Mouse (Mus musculus) myocyte (in vitro differentiated cells): ENCODE results near the gene Hpcal4. TPM values are rescaled to one million over a fixed set of nuclear protein-coding genes. Genes with fewer than 3 reads are reported as not detected.

ENCODE experiments used
- H3K27me3 ChIP-seq: one replicate; pipeline ENCODE4 v1.6.1; 2011; ENCODE audit not compliant: control insufficient read depth, insufficient read depth, insufficient read length
- H3K36me3 ChIP-seq: one replicate; pipeline ENCODE4 v1.6.1; 2011; ENCODE audit not compliant: control insufficient read depth, insufficient read depth
- H3K4me2 ChIP-seq: one replicate; pipeline ENCODE4 v1.6.1; 2011; ENCODE audit warnings: low read depth, control low read depth
- H3K4me3 ChIP-seq: one replicate; pipeline ENCODE4 v1.5.1; 2011; ENCODE audit warnings: mild to moderate bottlenecking, control low read depth, moderate library complexity
- H3K79me2 ChIP-seq: one replicate; pipeline ENCODE4 v1.6.1; 2011; ENCODE audit not compliant: control insufficient read depth, insufficient read depth
- H3ac ChIP-seq: one replicate; pipeline ENCODE4 v1.6.1; 2011; ENCODE audit not compliant: control insufficient read depth, insufficient read length
- CEBPB ChIP-seq: IDR thresholded peaks from 2 replicates; pipeline ENCODE4 v1.6.1; 2011; ENCODE audit warnings: mild to moderate bottlenecking, moderate library complexity; ENCODE audit not compliant: poor library complexity, insufficient read depth, severe bottlenecking
- E2F4 ChIP-seq: IDR thresholded peaks from one replicate; pipeline ENCODE4 v1.6.1; 2011; ENCODE audit warnings: mild to moderate bottlenecking, control low read depth, moderate library complexity; ENCODE audit not compliant: insufficient read depth
- MAX ChIP-seq: IDR thresholded peaks from one replicate; pipeline ENCODE4 v1.6.1; 2011; ENCODE audit warnings: low read depth, mild to moderate bottlenecking, control low read depth
- MYOD1 ChIP-seq, 3 experiments: IDR thresholded peaks; one replicate each; pipeline ENCODE4 v1.6.1; 2011; ENCODE audit warnings: control low read depth in 2 of 3, low read depth in 2 of 3, mild to moderate bottlenecking in 2 of 3, moderate library complexity in 1 of 3; ENCODE audit not compliant: insufficient read length in 2 of 3, control insufficient read depth in 1 of 3
- MYOG ChIP-seq, 3 experiments: IDR thresholded peaks; one replicate each; pipeline ENCODE4 v1.6.1; 2011; ENCODE audit warnings: control low read depth in 2 of 3, low read depth in 2 of 3, mild to moderate bottlenecking in 2 of 3; ENCODE audit not compliant: insufficient read length in 2 of 3, control insufficient read depth in 1 of 3, insufficient read depth in 1 of 3
- POLR2A ChIP-seq: IDR thresholded peaks from one replicate; pipeline ENCODE4 v1.6.1; 2011; ENCODE audit warnings: low read depth, mild to moderate bottlenecking, control low read depth, moderate library complexity; ENCODE audit not compliant: insufficient read length
- POLR2AphosphoS2 ChIP-seq: IDR thresholded peaks from one replicate; pipeline ENCODE4 v1.6.1; 2011; ENCODE audit warnings: low read depth, control low read depth; ENCODE audit not compliant: insufficient read length
- REST ChIP-seq: IDR thresholded peaks from one replicate; pipeline ENCODE4 v1.6.1; 2011; ENCODE audit warnings: mild to moderate bottlenecking, control low read depth, moderate library complexity; ENCODE audit not compliant: insufficient read depth, insufficient read length
- SRF ChIP-seq: IDR thresholded peaks from one replicate; pipeline ENCODE4 v1.6.1; 2011; ENCODE audit warnings: low read depth; ENCODE audit not compliant: control insufficient read depth, insufficient read length
- TCF12 ChIP-seq: IDR thresholded peaks from one replicate; pipeline ENCODE4 v1.6.1; 2011; ENCODE audit warnings: mild to moderate bottlenecking, control low read depth; ENCODE audit not compliant: poor library complexity, insufficient read depth, severe bottlenecking
- TCF3 ChIP-seq: IDR thresholded peaks from one replicate; pipeline ENCODE4 v1.6.1; 2011; ENCODE audit warnings: low read depth, control low read depth; ENCODE audit not compliant: insufficient read length
- USF1 ChIP-seq: IDR thresholded peaks from one replicate; pipeline ENCODE4 v1.6.1; 2011; ENCODE audit warnings: low read depth, mild to moderate bottlenecking, control low read depth, moderate library complexity
- polyA plus RNA-seq: library from polyadenylated mRNA; unstranded; fragments of >200 nt; fragmentation: generic; extraction: Trizol; gene quantifications from one replicate; pipeline ENCODE4 v1.2.1, GENCODE M21; 2012; ENCODE audit warnings: missing spikeins

The Hpcal4 gene
- not detected for polyA plus RNA-seq

DNA sequence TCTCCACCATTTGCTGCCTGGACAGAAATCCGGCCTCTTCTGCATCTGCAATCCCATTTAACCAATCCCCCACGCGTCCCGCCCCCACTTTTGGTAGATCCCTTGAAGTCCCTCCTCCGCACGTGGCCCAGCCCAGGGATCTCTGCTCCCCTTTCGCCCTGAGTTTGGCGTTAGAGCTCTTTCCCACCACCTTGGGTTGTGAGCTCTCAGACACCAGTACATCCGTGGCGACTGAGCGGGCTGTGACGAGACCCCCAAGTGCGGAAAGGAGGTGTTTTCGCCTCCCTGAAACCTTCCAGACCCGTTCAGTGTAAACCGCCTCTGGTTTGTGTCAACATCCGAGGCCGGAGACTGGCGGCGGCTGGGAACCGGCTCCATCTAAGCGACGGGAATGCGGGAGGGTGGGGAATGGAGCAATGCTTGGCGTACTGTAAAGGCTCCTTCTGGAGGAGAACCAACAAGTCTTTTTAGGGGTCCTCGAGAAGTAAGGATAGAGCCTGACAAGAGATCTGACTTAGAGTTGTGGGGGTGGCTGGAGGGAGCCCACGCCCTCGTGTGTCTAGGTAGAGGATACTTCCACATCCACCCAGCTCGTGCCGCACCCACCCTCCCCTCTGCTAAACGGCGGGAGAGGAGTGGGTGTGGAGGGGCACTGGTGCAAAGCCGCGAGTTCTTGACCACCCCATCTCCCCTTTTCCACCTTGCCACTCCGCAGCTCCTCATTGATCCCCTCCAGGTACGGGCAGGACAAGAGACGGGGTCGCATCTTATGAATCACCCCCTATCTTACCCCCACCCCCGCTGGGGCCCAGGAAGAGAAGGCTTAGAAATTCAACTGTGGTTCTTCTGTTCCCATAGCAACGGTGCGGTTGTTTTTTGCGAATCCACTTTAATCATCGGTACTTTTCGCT, at the start of gene Hpcal4:
TSS of gene Hpcal4 (plus strand) at position 900 of the 911 bp plus-strand sequence.
- Histone ChIP-seq H3K4me2 (peak within 1 kb of the TSS; percentile 24), H3K79me2 (no peaks in the 10 kb centered on the region), H3K27me3 (peaks cover 86% of the 10 kb centered on the region), H3K4me3 (no peak within 1 kb of the TSS), H3ac (no peak within 1 kb of the TSS), H3K36me3 (no peaks in the 10 kb centered on the region)
- TF ChIP-seq TCF3 (no peak), POLR2A (no peak), CEBPB (no peak), MAX (no peak), POLR2AphosphoS2 (no peak), MYOG (IDR thresholded peaks at IDR 0.05; ENCODE audit: control insufficient read depth in 1 of 3, insufficient read depth in 1 of 3, insufficient read length in 2 of 3, low read depth in 2 of 3) (no peak), USF1 (no peak), REST (no peak), SRF (no peak), MYOD1 (IDR thresholded peaks at IDR 0.05; ENCODE audit: control insufficient read depth in 1 of 3, insufficient read length in 2 of 3, low read depth in 2 of 3) (no peak), E2F4 (no peak), TCF12 (no peak)

DNA sequence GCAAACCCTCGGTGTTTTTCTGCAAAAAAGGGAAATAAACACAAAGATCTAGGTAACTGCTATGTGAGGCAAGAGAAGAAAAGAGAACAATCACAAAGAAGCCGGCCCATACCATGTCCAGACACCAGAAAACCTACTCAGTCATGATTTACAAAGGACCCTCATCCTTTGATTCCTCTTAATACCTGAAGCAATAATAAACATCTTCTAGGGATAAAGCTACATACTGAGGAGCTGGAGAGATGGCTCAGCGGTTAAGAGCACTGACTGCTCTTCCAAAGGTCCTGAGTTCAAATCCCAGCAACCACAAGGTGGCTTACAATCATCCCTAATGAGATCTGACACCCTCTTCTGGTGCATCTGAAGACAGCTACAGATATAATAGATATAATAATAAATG, 45.5 kb upstream of the Hpcal4 start:
- TF ChIP-seq E2F4: no peak
- TF ChIP-seq USF1: no peak
- no peak for TF ChIP-seq TCF12
- no peak overlapping the region for H3K4me3 ChIP-seq
- no peak overlapping the region for H3ac ChIP-seq
- H3K36me3 ChIP-seq: peaks cover 24% of the 10 kb centered on the region
- no peaks in the 10 kb centered on the region for H3K27me3 ChIP-seq
- H3K4me2 ChIP-seq: no peak overlapping the region
- peaks cover 24% of the 10 kb centered on the region for H3K79me2 ChIP-seq

- Histone ChIP-seq H3K27me3 (no peaks in the 10 kb centered on the region), H3ac (peak within 1 kb of the TSS; percentile 25), H3K36me3 (peaks cover 11% of the 10 kb centered on the region), H3K4me2 (peak within 1 kb of the TSS; percentile 95), H3K79me2 (peaks cover 24% of the 10 kb centered on the region), H3K4me3 (peak within 1 kb of the TSS; percentile 75)
- TF ChIP-seq MYOD1 (IDR thresholded peaks at IDR 0.05; ENCODE audit: control insufficient read depth in 1 of 3, insufficient read length in 2 of 3, low read depth in 2 of 3) (no peak), REST (peak; percentile 29), POLR2AphosphoS2 (peak; percentile 92), CEBPB (no peak), POLR2A (peak; percentile 91)
Observed at GRCm38 (mm10) chr4:123139513-123140154, 43.4 kb upstream of the Hpcal4 start, which contains the start of gene Ppie. TSS of gene Ppie (minus strand) at chr4:123139951.

DNA sequence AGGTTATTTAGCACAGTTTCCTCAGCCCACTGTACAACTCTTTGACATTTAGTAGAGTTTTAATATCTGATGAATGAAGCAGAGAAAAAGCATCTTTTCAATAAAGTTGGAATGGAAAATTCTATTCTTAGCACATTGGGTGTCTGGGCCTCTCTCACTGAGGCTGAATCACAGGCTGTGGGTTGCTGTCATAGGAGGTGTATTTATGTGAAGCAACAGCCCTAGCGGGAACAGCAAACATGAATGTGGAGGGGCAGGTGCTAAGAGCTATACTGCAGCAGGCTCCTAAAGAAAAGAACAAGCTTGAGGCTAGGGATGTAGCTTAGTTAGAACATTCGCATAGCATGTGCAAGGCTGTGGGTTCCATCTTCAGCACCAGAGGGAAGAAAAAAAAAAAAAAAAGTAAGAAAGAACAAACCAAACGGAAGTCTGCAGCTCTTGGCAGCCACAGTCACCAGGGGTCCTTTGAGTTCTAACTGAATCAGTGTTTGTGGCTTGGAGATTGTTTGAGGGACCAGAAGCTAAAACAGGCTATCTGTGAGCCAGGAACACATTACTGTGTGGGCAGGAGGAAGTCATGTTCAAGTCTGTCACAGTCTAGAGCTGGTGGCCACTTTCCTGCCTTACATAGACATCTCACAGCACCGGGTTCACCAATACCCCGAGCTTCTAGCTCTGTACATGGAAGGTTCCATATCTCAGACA, 35.4 kb upstream of the Hpcal4 start:
- H3K79me2 ChIP-seq: no peaks in the 10 kb centered on the region
- no peaks in the 10 kb centered on the region for H3K36me3 ChIP-seq
- H3K27me3 ChIP-seq: peaks cover 20% of the 10 kb centered on the region
- H3ac ChIP-seq: no peak overlapping the region
- H3K4me2 ChIP-seq: no peak overlapping the region
- TF ChIP-seq POLR2AphosphoS2 (no peak), MYOD1 (IDR thresholded peaks at IDR 0.05; ENCODE audit: control insufficient read depth in 1 of 3, insufficient read length in 2 of 3, low read depth in 2 of 3) (no peak), CEBPB (no peak), TCF12 (no peak), E2F4 (no peak), SRF (no peak)
- H3K4me3 ChIP-seq: no peak overlapping the region

GRCm38 (mm10) chr4:123152003-123152402, 31.0 kb upstream of the Hpcal4 start:
- H3K4me2 ChIP-seq: no peak overlapping the region
- H3K27me3 ChIP-seq: peaks cover 19% of the 10 kb centered on the region
- H3K79me2 ChIP-seq: no peaks in the 10 kb centered on the region
- no peaks in the 10 kb centered on the region for H3K36me3 ChIP-seq
- no peak overlapping the region for H3K4me3 ChIP-seq
- no peak overlapping the region for H3ac ChIP-seq
- TF ChIP-seq POLR2AphosphoS2: no peak
- TF ChIP-seq E2F4: no peak
- no peak for TF ChIP-seq REST
- no peak for TF ChIP-seq POLR2A
- no peak for TF ChIP-seq CEBPB
- no peak for TF ChIP-seq MYOG (IDR thresholded peaks at IDR 0.05; ENCODE audit: control insufficient read depth in 1 of 3, insufficient read depth in 1 of 3, insufficient read length in 2 of 3, low read depth in 2 of 3)
- TF ChIP-seq TCF3: no peak
- no peak for TF ChIP-seq SRF
- TF ChIP-seq MYOD1 (IDR thresholded peaks at IDR 0.05; ENCODE audit: control insufficient read depth in 1 of 3, insufficient read length in 2 of 3, low read depth in 2 of 3): no peak
- TF ChIP-seq USF1: no peak
- no peak for TF ChIP-seq MAX
- TF ChIP-seq TCF12: no peak
